Mouse (Mus musculus): ENCODE data around the gene Ripor3.

The Ripor3 gene

GRCm38 (mm10) chr2:167931985-167932726 is 78.3 kb downstream of the Ripor3 start, which contains the start of gene Ptpn1:
Gene Ptpn1, plus strand, starts transcription at chr2:167932057.
- peak; percentile 98 for DNase-seq (ENCODE audit: low spot score)

- no peak for DNase-seq (ENCODE audit: low spot score)
Measured at GRCm38 (mm10) chr2:167930975-167931374, 79.4 kb downstream of the Ripor3 start.
